Mouse (Mus musculus) c-Kit-positive CD71-negative TER-119-negative erythroid progenitor cells, embryonic 14.5 days (primary cell): ENCODE results near the gene Mink1.

Experiments used
- DNase-seq: peaks from one replicate; pipeline ENCODE4 v3.0.0-alpha.2; 2013; ENCODE audit warnings: low read depth

Mink1 gene

DNA sequence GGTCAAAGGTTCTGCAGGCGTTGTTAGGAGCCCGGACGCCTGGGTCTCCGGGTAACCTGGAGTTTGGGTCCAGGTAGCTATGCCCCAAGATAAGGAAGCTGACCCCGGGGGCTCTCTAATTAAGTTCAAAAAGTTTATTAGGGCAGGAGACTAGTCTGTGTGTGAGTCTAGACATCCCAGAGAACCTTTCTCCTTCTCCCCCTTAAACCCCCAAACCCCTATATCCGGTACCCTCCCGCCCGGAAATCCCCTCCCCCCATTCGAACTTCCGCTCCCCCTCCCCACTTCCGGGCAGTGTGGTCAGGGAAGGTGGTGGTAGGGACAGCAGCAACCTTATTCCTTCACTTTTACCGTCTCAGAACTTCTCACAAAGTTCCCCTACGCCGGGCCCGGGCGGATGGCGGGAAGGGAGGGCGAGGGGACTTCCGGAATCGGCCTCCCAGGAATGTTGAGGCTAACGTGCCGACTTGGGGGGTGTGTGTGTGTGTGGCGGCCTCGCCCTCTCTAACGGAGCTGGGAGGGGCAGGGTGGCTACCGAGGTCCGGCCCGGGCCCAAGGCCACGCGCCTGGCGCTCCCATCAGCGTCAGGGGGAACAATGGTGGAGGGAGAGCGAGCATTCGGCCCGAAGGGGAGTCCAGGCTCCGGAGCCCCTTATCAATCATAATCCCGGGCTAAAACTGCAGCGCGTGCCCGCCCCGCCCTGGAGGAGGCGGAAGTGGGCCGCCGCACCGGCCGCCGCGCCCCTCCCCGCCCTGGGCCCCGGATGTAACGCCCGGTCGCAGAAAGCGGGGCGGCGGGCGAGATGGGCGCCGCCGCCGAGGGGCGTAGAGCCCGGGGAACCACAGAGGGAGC lies 90.9 kb downstream of the Mink1 start:
- no peak for DNase-seq

DNA sequence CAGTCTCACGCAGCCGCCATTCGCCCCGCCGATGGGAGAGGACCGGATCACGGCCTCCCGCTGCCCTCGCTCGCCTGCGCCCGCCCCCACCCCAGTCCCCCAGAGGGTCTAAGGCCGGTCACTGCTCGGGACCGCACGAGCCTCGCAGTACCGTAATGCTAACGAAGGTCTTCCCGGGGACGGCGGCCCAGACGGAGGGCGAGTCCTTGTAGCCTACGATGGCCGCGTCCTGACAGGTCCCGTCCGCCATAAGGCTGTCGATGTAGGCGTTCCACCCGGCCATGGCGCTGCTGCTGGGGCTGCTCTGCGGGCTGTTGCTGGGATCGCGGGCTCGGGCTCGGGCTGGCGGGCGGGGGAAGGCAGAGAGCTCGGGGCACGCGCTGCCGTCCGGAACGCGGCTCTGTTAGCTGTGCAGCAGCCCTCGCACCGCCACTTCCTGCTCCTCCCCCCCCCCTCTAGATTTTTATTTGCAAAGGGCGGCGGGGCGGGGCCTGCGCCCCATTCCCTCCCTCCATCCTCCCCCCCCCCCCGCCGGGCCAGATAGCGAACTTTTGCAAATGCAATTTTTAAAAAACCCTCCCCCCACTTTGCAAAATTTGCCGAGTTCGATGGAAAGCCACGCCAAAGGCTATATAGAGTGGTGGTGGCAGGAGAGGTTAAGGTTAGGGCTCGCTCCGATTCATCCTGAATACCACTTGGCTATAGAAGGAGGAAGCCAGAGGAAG lies 91.7 kb downstream of the Mink1 start, which contains the start of gene Pfn1:
TSS of gene Pfn1 (minus strand) at position 447 of the 725 bp plus-strand sequence.
- peak; percentile 75 for DNase-seq

DNA sequence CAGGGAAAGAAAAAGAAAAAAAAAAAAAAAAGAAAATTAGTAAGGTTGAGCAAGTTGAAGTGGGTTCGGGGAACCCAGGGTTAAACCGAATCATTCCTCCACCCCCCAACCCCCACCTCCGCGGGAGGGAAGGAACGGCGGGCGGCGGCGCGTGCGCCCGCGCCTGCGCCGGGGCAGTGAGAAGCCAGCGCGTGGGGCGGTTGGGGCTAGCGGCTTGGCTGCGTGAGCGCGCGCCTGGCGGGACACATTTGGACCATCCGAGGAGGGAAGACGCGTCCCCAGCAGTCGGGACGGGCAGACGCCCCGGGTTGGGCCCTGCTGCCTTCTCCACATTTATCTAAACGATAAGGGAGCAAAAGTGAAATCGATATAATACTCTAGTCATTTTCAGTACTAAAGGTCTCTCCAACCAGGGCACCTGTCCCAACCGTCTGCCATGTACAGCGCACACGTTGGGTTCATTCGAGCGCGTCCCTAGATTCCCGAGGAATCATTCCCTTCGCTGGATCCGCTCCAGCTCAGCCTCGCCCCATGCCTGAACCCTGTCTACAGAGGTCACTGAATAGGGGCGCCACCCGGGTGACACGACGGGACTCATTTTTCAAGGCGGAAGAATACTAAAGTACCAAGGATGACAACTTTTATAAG lies 92.4 kb downstream of the Mink1 start:
- DNase-seq: no peak

DNA sequence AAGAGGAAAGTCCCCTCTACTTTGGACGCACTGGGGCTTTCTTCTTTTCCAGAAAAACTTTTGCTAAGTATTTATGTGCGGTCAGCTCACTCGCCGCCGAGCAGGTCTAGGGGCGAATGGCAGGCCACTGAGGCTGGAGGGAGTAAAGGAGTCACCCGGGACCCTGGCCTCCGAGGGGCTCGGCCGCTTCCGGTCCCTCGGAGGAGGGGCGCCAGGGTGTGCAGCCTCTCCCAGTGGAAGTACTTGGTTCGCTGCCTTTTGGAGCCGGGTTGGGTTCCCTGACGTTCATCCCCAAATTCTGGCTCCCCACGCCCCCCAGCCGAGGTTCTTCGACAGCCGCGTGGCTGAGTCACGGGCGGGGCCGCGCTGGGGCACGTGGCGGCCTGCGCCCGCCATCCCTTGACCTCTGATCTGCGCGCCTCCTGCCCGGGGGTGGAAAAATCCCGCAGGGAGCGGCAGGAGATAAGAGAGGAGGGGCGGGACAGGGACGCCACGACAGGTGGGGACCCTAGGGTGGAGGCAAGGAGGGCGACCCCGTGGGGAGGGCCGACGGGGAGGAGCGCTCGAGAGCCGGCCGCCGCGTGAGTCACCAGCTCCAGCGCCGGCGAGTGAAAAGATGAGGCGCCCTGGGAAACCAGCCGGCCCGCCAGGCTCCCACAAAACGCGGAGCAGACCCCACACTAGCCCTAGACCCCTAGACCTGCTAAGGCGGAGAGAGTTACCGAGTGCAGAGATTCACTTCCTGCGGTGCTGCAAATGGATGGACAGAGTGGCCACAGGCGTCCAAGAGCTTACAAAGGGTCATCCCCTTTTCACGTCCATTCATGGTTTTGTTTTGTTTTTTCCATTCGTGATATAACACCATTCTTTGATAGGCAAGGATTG lies 93.1 kb downstream of the Mink1 start:
- DNase-seq: no peak

DNA sequence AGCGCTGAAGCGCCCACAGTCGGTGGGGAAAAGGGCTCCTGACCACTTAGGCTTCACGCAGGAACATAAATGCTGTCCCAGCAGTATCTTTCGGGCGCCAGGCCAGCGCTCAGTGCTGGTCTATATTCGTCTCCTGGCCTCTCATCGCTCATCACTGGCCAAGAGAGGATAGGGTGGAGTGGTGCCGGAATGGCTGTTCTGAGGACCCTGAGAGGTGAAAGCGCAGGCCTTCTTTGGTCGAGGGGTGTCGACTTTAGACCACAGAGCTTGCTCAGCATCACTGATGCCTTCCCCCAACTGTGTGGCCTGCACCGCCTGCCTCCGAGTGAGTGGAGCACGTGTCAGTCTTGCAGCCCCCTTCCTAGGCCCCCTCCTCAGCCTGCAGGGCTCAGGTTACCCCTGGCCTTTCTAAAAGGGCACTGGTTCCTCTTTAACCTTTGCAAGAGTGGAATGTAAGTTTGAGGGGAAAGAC lies 93.8 kb downstream of the Mink1 start:
- DNase-seq: no peak

DNA sequence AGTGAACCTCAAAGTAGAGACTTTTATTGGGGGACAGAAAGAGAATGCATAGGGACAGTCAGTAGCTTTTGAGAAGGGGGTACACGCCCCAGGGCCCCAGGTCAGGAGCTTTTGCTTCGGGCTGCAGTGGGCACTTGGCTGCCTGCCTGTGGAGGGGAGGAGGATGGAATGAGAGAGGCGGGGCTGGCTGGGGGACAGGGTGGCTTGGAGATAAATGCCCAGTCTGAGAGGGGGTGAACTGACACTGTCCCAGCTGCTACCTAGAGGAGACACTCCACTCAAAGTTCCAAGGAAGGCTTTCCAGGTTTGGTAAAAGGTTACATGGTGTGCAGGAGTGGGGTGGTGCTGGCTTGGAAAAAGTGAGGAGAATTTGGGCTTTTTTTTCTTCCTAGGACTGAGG lies 94.3 kb downstream of the Mink1 start, which contains the start of gene Eno3:
TSS of gene Eno3 (plus strand) at position 239 of the 400 bp plus-strand sequence.
- DNase-seq: no peak

DNA sequence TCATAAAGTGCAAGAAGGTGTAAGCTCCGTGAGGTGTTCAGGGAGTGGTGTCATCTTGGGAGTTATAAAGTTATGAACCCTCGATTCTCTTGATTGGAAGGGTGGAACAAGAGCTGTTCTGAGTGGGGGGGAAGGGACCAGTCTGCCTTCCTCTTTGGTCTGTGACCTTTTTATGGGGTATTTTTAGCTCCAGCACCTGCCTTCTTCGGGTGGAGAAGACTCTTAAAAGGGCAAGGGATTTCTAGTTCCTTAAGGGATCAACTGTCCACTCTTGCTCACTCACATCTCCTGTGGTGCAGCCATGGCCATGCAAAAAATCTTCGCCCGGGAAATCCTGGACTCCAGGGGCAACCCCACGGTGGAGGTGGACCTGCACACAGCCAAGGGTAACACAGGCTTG lies 94.9 kb downstream of the Mink1 start:
- DNase-seq: no peak

DNA sequence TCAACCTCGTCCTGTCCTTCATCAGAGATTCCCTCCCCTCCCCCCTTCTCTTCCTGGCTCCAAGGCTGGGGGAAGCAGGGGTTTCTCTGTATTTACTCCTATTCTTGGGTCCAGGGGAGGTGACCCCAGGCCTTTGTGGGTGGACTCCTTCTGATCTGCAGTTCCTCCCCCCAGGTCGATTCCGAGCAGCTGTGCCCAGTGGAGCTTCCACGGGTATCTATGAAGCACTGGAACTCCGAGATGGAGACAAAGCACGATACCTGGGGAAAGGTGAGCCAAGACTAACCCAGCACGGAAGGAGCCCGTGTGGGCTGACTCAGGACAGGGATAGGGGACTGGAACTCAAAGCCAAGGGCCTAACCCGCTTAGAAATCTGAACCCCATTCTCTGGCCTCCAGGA lies 95.3 kb downstream of the Mink1 start:
- DNase-seq: no peak

DNA sequence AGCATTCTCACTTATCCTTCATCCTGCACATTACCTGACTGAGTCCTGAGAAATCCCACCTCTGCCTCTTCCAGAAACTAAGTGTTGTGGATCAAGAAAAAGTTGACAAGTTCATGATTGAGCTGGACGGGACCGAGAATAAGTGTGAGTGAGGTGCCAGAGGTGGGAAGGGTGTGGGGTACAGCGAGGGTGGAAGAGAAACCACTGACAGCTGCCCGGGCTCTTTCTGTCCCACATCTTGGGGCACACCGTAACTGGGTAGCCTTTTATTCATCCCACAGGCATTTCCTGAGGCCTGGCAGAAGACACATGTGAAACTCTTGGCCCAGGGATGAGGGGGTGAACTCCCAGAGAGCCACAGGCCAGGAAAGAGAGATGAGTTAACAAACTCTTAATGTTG lies 95.8 kb downstream of the Mink1 start:
- no peak for DNase-seq

DNA sequence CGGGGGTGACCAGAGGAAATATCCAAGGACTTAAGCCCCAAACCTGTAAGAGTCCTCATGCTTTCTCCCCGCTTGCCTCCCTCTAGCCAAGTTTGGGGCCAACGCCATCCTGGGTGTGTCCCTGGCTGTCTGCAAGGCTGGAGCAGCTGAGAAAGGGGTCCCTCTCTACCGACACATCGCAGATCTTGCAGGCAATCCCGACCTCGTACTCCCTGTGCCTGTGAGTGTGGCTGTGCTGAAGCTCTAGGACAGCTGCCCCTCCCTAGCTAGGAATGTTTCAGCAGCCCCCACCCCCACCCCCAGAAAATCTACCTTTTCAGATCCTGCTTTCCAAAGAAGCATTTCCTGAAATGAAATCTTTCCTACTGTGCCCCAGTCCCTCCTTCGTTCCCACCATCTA lies 96.3 kb downstream of the Mink1 start:
- no peak for DNase-seq

DNA sequence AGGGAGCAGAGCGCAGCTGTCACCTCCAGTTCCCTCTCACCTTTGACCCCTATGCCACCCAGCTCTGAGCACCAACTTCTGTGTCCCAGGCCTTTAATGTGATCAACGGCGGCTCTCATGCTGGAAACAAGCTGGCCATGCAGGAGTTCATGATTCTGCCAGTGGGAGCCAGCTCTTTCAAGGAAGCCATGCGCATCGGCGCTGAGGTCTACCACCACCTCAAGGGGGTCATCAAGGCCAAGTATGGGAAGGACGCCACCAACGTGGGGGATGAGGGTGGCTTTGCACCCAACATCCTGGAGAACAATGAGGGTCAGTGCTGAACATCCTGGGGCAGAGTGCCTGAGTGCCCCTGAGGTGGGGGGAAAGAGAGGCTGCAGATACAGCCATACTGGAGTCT lies 97.9 kb downstream of the Mink1 start:
- no peak for DNase-seq

DNA sequence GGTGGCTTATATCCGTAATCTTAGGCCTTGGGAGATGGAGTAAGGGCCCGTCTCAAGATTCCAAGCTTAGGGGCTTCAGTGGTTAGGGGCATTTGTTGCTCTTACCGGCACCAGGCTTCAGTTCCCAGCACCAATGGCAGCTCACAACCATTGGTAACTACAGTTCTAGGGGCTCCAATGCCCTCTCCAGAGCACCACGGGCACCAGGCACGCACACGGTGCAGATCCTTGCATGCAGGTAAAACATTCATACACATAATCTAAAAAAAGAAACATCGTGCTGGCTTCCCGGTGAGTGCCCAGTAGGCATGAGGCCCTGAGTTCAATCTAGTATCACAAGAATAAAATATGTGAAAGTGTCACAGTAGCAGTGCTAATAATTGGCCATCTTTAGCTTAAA lies 100.4 kb downstream of the Mink1 start:
- DNase-seq: no peak

DNA sequence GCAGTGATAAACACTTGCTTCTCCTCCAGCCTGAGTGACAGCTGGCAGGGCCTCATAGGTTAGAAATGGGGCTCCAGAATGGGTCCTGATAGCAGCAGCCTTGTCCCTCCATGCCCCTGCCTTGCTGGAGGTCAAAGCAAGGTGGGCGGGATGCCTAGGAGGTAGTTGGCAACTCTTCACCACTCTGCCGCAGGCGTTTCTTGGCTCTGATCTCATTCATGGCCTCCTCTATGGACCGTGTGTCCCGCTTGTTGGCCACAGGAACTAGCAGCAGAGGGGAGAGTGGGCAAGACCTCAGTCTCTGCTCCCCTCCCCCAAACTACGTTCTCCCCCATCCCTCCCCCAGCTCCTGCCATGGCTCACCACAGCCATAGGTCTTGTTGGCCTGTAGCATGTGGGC lies 101.3 kb downstream of the Mink1 start:
- no peak for DNase-seq
